Mouse (Mus musculus) cerebellum, adult 2 months (tissue): ENCODE data around the gene Slamf1.

ENCODE experiments used
- CTCF ChIP-seq: fragments of 200-500 bp; IDR thresholded peaks from 2 replicates; pipeline ENCODE4 v1.5.1; 2011; ENCODE audit warnings: low read depth, mild to moderate bottlenecking, control low read depth, low read length, moderate library complexity, borderline replicate concordance; ENCODE audit not compliant: insufficient read depth
- POLR2A ChIP-seq: fragments of 200-500 bp; IDR thresholded peaks from 2 replicates; pipeline ENCODE4 v1.6.1; 2011; ENCODE audit warnings: low read length, control low read depth, borderline replicate concordance; ENCODE audit not compliant: insufficient read depth

GRCm38 (mm10) chr1:171840450-171841023 lies 73.6 kb downstream of the Slamf1 start:
- no peak for TF ChIP-seq CTCF
- no peak for TF ChIP-seq POLR2A
